Mouse (Mus musculus) hindbrain, embryonic 16.5 days (tissue): ENCODE results near the gene Gpx4. TPM values are rescaled to one million over a fixed set of nuclear protein-coding genes. Genes with fewer than 3 reads are reported as not detected.
"Not testable (repeated sequence)": the region's sequence is repeated elsewhere in the genome, so short reads cannot be mapped to it uniquely, and the experiment has no call there.

Source experiments
- ATAC-seq: fragments of 200-750 bp; cut with Nextera tagmentation; 2 replicates; pipeline ENCODE4 v1.8.0; 2017; ENCODE audit warnings: moderate TSS enrichment, moderate library complexity
- H3K27ac ChIP-seq: fragments of 300-500 bp; sonication (generic); 2 replicates; pipeline ENCODE4 v1.5.1; 2014; ENCODE audit warnings: low read depth, mild to moderate bottlenecking, control low read depth, low read length, moderate library complexity
- H3K27me3 ChIP-seq: fragments of 300-500 bp; sonication (generic); replicated peaks from 2 replicates; pipeline ENCODE4 v1.6.1; 2014; ENCODE audit warnings: low read length; ENCODE audit not compliant: control insufficient read depth, insufficient read depth
- H3K36me3 ChIP-seq: fragments of 300-500 bp; sonication (generic); 2 replicates; pipeline ENCODE4 v1.6.1; 2014; ENCODE audit warnings: mild to moderate bottlenecking, low read length, moderate library complexity, mixed read lengths; ENCODE audit not compliant: control insufficient read depth, insufficient read depth
- H3K4me1 ChIP-seq: fragments of 300-500 bp; sonication (generic); 2 replicates; pipeline ENCODE4 v1.6.1; 2014; ENCODE audit warnings: low read depth, low read length; ENCODE audit not compliant: control insufficient read depth, insufficient read depth
- H3K4me2 ChIP-seq: fragments of 300-500 bp; sonication (generic); 2 replicates; pipeline ENCODE4 v1.6.1; 2014; ENCODE audit warnings: mild to moderate bottlenecking, low read length, control low read depth, moderate library complexity
- H3K4me3 ChIP-seq: fragments of 300-500 bp; sonication (generic); 2 replicates; pipeline ENCODE4 v1.5.1; 2014; ENCODE audit warnings: mild to moderate bottlenecking, low read length, control low read depth, moderate library complexity
- H3K9ac ChIP-seq: fragments of 300-500 bp; sonication (generic); 2 replicates; pipeline ENCODE4 v1.6.1; 2014; ENCODE audit warnings: low read depth, mild to moderate bottlenecking, control low read depth, low read length, moderate library complexity
- H3K9me3 ChIP-seq: fragments of 300-500 bp; sonication (generic); 2 replicates; pipeline ENCODE4 v1.6.1; 2014; ENCODE audit warnings: mild to moderate bottlenecking, low read length, moderate library complexity; ENCODE audit not compliant: control insufficient read depth
- WGBS: fragments of 180-500 bp; shearing (Covaris S2); extraction: QIAGEN DNeasy Blood & Tissue Kit; methylation state at CpG from one replicate; pipeline ENCODE4 v1.1.7; 2014; 5-methylcytosine and 5-hydroxymethylcytosine counted together
- polyA plus RNA-seq: library from polyadenylated mRNA; unstranded; fragments of >200 nt; fragmentation: Nextera tagmentation; extraction: Ambion mirVana; gene quantifications from 2 replicates; pipeline ENCODE4 v1.2.1, GENCODE M21; 2015

Gpx4 gene
- polyA plus RNA-seq, 1 experiment from 2014 or later = 643 TPM

DNA sequence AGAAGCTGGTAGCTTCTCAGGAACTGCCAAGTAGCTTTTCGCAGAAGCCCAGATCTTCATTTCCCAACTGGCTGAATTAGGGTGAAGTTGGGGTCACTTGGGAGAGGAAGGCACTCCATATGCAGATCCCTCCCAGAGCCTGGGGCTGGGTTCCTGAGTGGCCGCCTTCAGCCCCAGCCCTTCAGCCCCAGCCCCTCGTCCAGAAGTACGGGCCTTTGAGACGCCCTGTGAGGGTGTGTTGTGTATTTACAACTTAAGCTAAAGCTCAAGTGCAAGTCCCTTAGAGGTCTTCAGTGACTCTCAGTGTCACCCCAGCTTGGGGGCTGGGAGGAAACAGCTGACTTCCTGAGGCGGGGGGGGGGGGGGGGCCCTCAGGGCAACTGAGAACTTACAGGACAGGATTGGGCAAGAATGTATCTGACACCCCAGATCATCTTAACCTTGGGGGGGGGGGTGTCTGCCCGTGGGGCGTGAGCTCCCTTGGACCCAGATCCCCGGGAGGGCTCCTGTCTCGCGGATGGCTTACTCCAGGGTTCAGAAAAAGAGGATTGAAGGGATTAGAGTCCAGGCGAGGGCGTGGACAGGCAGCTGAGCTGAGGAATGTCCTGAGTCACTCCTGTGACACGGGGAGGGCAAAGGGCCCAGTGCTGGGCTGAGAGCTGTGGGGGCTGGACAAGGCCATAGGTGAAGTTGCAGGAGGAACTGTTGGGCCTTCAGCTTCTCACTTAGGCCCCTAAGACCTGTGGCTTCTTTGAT, 4.8 kb downstream of the Gpx4 start:
- no peaks in the 10 kb centered on the region for H3K9me3 ChIP-seq
- H3K27ac ChIP-seq = peak overlapping the region; percentile 4; the same call in 1 of the 2 replicates
- no peak overlapping the region for H3K4me3 ChIP-seq
- H3K4me2 ChIP-seq = no peak overlapping the region
- peaks cover 13% of the 10 kb centered on the region for H3K4me1 ChIP-seq
- H3K9ac ChIP-seq = no peak overlapping the region
- peaks cover 2% of the 10 kb centered on the region for H3K36me3 ChIP-seq
- no peaks in the 10 kb centered on the region for H3K27me3 ChIP-seq
- WGBS = 41% methylated on average over 11 of the region's 14 CpGs
- no peak for ATAC-seq

DNA sequence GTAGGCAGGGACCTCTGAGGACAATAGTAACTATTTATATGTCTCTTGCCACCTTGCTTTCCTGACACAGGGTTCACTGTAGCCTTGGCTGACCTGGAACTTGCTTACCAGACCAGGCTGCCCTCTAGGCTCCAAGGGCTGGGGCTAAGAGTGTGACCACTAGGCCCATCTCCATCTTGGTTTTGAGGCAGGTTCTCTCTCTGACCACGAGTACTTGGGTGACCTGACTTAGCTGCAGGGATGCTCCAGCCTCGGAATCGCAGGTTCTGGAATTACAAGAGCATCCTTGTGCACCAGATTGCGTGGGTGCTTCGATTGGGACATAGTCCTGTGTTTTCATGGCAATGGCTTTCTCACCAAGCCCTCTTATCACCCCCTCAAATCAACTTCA, 5.4 kb downstream of the Gpx4 start:
- Histone ChIP-seq H3K27ac (no peak overlapping the region), H3K4me2 (no peak overlapping the region), H3K9ac (no peak overlapping the region), H3K4me1 (peaks cover 13% of the 10 kb centered on the region), H3K27me3 (no peaks in the 10 kb centered on the region), H3K4me3 (no peak overlapping the region), H3K9me3 (no peaks in the 10 kb centered on the region), H3K36me3 (peaks cover 7% of the 10 kb centered on the region)
- 78% methylated on average over 5 of the region's 5 CpGs for WGBS
- no peak for ATAC-seq

DNA sequence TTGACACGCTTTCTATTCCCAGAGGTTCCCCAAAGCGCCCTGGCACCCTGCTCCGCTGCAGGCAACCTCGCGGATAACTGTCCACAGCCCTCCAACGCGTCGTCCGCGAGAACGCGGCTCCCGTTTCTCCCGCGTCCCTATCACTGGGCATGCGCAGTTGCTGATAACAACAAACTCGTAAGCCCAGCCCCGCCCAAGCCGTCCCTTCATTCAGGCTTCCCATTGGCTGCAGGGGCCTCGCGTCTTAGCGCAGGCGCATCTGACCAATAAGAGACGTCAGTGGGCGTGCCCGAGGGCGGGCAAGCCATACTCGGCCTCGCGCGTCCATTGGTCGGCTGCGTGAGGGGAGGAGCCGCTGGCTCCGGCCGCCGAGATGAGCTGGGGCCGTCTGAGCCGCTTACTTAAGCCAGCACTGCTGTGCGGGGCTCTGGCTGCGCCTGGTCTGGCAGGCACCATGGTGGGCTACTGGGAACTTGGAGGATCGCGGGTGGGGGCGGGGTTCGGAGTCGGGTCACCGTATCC, 6.4 kb downstream of the Gpx4 start:
- H3K4me3 ChIP-seq = peak overlapping the region; percentile 81
- peaks cover 15% of the 10 kb centered on the region for H3K36me3 ChIP-seq
- WGBS = under 1% methylated on average over 45 of the region's 47 CpGs
- H3K4me2 ChIP-seq = peak overlapping the region; percentile 83
- ATAC-seq = peak; percentile 98
- H3K4me1 ChIP-seq = peaks cover 13% of the 10 kb centered on the region
- H3K9ac ChIP-seq = peak overlapping the region; percentile 96
- H3K27me3 ChIP-seq = no peaks in the 10 kb centered on the region
- peak overlapping the region; percentile 96 for H3K27ac ChIP-seq
- no peaks in the 10 kb centered on the region for H3K9me3 ChIP-seq

DNA sequence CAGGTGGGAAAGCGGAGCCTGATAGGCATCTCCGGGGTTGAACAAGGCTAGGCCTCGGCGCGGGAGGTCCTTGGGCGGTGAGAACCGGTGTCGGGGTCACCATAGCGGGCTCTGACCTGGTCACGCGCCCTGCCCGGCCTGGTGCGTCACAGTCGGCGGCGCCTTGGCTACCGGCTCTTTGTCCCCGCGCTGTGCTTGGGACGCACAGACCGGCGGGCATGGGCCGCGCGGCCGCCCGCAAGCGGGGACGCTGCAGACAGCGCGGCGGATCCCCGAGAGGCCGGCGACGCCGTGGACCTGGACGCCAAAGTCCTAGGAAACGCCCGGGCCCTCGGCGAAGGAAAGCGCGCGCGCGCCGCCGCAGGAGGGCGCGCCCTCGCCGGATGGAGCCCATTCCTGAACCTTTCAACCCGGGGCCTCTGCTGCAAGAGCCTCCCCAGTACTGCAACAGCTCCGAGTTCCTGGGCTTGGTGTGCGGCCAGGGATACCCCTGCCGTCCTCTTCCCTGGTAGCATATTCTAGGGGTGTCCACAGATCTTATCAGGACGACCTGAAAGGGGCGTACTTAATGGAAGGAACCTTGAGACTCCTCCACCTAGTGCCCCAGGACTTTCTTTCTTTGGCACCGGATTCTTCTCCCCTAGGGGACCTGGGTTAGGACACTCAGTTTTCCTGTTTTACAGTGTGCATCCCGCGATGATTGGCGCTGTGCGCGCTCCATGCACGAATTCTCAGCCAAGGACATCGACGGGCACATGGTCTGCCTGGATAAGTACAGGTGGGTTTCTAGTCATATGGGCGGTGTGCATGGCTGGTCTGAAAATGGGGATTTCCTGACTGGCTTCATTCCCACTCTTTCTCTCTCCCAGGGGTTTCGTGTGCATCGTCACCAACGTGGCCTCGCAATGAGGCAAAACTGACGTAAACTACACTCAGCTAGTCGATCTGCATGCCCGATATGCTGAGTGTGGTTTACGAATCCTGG, 7.2 kb downstream of the Gpx4 start:
- Histone ChIP-seq H3K27ac (peak overlapping the region; percentile 96), H3K4me1 (peaks cover 13% of the 10 kb centered on the region), H3K9ac (peak overlapping the region; percentile 96), H3K27me3 (no peaks in the 10 kb centered on the region), H3K9me3 (no peaks in the 10 kb centered on the region), H3K4me2 (peak overlapping the region; percentile 83), H3K4me3 (peak overlapping the region; percentile 81), H3K36me3 (peaks cover 17% of the 10 kb centered on the region)
- WGBS = under 1% methylated on average over 71 of the region's 77 CpGs
- ATAC-seq = peak; percentile 39

DNA sequence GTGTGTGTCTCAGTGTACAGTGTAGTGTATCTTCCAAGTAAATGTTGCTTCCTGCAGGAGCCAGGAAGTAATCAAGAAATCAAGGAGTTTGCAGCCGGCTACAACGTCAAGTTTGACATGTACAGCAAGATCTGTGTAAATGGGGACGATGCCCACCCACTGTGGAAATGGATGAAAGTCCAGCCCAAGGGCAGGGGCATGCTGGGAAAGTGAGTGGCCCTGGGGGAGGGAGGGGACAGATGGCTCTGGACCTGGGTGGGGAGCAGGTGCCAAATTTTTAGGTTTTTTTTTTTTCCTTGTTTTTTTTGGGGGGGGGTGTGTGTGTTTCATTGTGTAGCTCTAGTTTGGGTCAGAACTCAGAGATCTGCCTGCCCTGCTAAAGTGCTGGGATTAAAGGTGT, 7.9 kb downstream of the Gpx4 start:
- Histone ChIP-seq H3K9ac (peak overlapping the region; percentile 96), H3K4me2 (peak overlapping the region; percentile 83), H3K4me1 (peaks cover 13% of the 10 kb centered on the region), H3K36me3 (peaks cover 23% of the 10 kb centered on the region), H3K4me3 (peak overlapping the region; percentile 81)
- WGBS = 19% methylated on average over 3 of the region's 3 CpGs
- not testable (repeated sequence) for H3K27me3 ChIP-seq, H3K9me3 ChIP-seq, H3K27ac ChIP-seq, ATAC-seq

DNA sequence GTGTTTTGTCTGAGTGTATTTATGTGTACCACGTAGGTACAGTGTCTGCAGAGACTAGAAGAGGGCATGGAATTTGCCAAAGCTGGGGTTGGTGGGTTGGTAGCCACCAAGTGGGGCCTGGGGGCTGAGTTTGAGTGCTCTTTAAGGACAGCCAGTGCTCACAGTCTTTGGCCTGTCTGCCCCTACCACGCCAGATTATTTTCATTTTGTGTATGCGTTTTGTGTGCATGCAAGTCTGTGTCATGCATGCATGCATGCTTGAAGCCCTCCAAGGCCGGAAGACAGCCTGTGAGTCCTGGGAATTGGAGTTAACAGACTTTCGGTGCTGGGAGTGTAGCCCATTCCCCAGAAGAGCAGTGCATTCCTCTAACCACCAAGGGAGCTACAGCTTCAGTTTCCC, 8.4 kb downstream of the Gpx4 start:
- Histone ChIP-seq H3K4me1 (peaks cover 13% of the 10 kb centered on the region), H3K4me3 (peak overlapping the region; percentile 81), H3K27me3 (no peaks in the 10 kb centered on the region), H3K9me3 (no peaks in the 10 kb centered on the region), H3K9ac (peak overlapping the region; percentile 14; the same call in 1 of the 2 replicates), H3K36me3 (peaks cover 25% of the 10 kb centered on the region), H3K27ac (no peak overlapping the region), H3K4me2 (peak overlapping the region; percentile 83)
- 80% methylated on average over 5 of the region's 5 CpGs for WGBS
- ATAC-seq = no peak

DNA sequence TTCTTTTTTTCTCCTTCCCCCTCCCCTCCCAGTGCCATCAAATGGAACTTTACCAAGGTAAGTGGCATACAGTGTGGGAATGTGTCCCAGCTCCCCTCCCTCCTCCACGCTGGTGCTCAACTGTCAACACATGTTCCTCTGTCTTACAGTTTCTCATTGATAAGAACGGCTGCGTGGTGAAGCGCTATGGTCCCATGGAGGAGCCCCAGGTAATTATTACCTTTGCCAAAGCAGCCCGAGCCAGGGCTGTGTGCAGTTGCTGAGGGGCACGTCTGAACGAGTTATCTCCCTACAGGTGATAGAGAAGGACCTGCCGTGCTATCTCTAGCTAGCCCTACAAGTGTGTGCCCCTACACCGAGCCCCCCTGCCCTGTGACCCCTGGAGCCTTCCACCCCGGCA, 8.9 kb downstream of the Gpx4 start:
- no peak overlapping the region for H3K4me3 ChIP-seq

DNA sequence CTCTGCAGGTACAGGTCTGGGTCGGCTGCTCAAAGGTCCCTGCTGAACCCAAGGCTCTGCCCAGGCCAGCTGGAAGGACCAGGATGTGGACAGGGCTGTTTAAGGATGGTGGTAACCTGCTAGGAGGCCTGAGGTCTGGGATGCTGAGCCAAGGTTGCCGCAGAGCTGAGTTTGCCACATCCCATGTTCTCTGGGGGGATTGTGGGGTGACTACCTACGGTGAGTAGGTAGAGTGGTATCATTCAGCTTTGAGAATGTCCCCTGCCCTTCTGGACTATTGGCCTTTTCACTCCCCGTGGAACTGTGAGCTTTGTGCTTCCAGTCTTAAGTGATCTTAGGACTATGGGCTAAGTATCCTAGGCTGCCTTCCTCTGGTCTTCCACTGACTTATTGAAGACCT, 9.5 kb downstream of the Gpx4 start:
- H3K27ac ChIP-seq = no peak overlapping the region
- H3K9ac ChIP-seq = no peak overlapping the region
- H3K4me3 ChIP-seq = no peak overlapping the region
- no peak for ATAC-seq
- peaks cover 28% of the 10 kb centered on the region for H3K36me3 ChIP-seq
- 93% methylated on average over 4 of the region's 4 CpGs for WGBS
- H3K4me2 ChIP-seq = no peak overlapping the region
- H3K9me3 ChIP-seq = no peaks in the 10 kb centered on the region
- no peaks in the 10 kb centered on the region for H3K27me3 ChIP-seq
- H3K4me1 ChIP-seq = peaks cover 13% of the 10 kb centered on the region

More for the DNA sequence above, 8.9 kb downstream of the Gpx4 start:
- Histone ChIP-seq H3K36me3 (peaks cover 28% of the 10 kb centered on the region), H3K27me3 (no peaks in the 10 kb centered on the region), H3K4me1 (peaks cover 13% of the 10 kb centered on the region), H3K9ac (no peak overlapping the region; the same call in 1 of the 2 replicates), H3K9me3 (no peaks in the 10 kb centered on the region), H3K4me2 (peak overlapping the region; percentile 15; the same call in 1 of the 2 replicates), H3K27ac (no peak overlapping the region)
- no peak for ATAC-seq
- WGBS = 94% methylated on average over 8 of the region's 10 CpGs
